Mouse (Mus musculus): ENCODE results near the gene Pramel1.
A peak's percentile ranks its signal among the peaks of the same experiment; 100 is the strongest.
"Not testable (repeated sequence)": the region's sequence is repeated elsewhere in the genome, so short reads cannot be mapped to it uniquely, and the experiment has no call there.

Gene Pramel1

DNA sequence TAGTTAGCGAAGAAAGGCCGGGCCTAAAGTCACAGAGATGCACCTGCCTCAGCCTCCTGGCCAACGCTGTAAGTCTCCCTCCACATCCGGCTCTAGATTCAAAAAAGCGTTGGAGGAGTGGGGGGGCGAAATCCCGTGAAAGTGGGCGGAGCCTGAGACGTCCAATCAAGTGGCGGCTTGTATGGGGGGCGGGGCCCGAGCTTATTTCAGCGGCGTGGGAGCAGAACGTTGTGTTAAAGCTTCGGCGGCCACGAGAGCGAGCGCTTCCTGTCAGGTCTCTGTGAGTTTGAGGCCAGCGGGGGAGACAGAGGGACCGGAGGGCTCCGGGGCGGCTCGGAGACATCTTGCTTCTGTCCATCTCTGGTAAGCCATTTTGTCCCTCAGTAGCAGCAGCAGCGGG lies at the start of gene Pramel1:
Pramel1 (plus strand) TSS at position 248 of the 400 bp plus-strand sequence.
- DNase-seq, result no peak

DNA sequence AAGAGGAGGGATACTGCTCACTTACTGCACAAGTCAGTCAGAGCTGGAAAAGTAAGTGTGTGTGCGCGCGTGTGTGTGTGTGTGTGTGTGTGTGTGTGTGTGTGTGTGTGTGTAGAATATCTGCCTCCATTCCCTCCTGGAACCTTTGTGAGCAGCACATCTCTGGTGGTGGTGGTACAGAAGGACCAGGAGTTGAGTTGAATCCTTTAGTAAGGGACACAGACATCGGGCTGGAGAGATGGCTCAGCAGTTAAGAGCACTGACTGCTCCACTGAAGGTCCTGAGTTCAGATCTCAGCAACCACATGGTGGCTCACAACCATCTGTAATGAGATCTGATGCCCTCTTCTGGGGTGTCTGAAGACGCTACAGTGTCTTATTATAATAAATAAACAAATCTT lies 48.7 kb upstream of the Pramel1 start:
- not testable (repeated sequence) for DNase-seq

DNA sequence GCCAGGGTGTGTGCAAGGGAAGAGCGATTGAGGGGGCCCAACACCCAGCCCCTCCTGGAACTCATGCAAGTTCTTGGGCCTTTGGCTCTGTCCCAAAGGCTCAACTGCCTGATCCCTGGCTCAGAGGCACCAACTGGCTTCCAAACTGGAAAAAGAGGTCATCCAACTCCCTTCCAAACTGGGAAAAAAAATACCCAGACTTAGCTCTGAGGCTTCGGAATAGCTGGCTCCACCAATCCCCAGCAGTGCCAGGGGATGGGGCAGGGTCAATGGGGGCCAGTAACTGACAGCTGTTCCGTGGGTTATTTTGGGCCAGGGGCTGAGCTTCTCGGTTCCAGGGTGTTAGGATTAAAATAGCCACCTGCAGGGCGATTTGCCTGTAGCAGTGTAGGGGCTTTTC lies 45.5 kb upstream of the Pramel1 start:
- peak; percentile 48 to 65 for DNase-seq

DNA sequence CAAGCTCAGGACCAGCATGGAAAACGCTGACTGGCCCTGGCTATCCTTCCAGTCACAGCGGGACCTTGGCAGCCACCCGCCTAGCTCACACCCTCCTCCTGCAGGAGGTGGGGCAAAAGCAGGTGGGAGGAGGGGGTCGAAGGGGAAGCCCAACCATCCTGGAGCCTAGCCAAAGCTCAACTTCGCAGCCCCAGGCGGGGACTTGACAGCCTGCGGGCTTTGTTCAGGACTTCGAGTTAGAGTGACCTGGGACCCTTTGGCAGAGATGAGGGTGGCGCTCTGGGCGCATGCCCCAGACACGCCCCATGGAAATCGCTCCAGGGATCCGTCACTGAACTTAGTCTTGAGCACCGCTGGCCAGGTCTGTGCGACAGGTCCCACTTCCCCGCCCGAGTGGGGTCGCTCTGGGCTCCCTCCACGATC lies 44.7 kb upstream of the Pramel1 start, which contains the start of gene Lrrc38:
Lrrc38 (plus strand) TSS at position 274 of the 423 bp plus-strand sequence.
- peak; percentile 89 to 92 for DNase-seq

DNA sequence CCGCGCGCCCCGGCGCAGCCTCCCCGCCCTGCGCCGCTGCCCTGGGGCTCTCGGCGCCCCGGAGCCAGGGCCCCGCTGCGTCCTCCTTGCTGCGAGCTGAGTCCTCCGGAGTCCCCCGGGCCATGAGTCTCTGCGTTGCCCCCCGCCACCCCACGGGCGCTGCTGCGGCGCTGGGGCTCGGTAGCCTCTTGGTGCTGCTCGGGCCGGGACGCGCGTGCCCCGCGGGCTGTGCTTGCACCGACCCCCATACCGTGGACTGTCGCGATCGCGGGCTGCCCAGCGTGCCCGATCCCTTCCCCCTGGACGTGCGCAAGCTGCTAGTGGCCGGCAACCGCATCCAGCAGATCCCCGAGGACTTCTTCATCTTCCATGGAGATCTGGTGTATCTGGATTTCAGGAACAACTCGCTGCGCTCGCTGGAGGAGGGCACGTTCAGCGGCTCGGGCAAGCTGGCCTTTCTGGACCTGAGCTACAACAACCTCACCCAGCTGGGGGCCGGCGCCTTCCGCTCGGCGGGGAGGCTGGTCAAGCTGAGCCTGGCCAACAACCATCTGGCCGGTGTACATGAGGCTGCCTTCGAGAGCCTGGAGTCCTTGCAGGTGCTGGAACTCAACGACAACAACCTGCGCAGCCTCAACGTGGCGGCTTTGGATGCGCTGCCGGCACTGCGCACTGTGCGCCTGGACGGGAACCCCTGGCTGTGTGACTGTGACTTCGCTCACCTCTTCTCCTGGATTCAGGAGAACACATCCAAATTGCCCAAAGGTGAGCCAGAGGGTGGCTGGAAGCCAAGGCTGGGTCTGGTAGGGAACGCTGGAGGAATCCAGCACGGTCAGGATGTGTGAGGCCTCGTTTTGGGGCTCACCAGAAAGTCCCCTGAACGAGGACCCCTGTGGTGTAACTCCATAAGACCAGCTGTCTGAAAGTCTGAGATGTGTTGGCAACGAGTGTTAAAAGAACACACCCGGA lies 43.9 kb upstream of the Pramel1 start:
- DNase-seq, result peak; percentile 58 to 64

DNA sequence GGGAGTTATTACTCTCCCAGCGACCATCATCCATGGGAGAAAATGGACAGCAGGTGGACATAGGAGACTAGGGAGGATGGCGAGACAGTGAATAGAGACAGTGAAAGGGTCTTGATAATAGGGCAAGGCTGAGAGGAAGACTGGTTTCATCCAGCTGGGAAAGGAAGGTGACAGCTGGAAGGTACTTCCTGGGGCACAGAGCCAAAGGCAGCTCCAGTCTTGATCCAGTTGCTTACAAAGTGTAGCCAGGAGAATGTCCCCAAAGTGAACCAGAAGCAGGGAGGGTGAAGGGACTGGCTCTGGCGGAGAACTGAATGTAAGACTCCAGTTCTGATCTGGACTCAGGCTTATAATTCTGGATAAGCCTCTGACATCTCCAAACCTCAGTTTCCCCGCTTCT lies 41.9 kb upstream of the Pramel1 start:
- DNase-seq, result no peak

DNA sequence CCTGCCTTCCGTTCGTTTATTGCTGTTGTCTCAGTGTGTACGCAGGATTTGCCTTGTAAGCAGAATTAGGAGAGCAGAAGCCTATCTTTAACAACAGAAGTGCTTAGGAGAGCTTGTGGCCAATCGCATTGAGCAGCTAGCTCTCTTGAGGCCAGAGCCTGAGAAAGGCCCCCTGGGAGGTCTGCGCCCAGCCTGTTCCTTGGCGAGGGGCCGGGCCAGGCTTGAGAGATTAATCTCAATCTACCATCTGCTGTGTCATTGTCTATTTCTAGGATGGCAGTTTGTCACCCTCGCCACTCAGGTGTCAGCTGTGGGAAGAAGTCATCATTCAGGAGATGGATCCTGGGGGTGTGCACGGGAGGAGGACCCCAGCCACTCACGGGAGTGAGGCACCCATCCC lies 32.7 kb upstream of the Pramel1 start:
- peak; percentile 63 to 72 for DNase-seq

DNA sequence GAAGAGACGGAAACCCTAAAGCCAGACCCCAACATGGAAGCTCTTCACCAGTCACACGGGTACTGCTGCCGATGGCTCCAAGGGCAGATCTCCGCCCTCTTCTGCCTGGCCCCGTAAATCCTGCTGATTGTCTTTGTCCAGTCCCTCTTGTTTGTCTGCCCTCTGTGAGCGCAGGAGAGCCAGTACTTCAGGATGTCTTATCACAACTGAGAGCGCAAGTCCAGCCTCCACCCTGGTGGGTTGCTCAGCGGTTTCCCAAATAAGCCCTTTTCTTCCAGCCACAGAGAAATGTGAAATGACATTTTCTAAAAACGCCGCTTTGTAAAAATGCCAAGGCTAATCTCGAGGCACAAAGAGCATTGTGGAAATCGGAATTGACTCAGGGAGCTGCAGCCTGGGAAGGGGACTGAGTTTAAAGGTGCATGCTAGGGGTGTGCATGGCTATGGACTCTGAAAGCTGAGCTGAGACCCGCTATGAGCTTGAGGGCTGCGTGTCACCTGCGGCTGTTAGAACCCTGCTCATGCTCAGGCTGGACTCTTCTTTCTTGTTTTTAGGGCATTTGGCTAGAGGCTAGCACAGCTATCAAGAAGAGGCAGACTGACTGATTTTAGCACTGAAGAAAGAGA lies 27.7 kb upstream of the Pramel1 start:
- no peak for DNase-seq

DNA sequence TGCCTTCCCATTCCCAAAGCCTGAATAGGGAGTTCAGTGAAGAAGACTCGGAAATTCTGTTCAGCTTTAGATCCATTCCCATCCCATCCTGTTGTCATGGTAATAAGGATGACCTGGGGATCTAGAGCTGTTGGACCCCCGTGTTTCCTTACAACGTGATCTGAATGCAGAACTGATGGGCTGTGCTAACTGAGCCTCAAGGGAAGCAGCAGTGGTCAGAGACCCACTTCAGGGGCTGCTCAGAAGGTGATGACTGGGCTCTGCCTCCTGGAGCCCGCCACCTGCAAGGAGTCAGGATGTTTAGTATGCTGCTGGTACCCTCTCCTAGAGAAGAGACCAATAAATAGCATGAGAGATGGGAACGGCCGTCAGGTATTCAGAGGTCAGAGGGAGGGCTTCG lies 14.7 kb upstream of the Pramel1 start:
- DNase-seq, result no peak

DNA sequence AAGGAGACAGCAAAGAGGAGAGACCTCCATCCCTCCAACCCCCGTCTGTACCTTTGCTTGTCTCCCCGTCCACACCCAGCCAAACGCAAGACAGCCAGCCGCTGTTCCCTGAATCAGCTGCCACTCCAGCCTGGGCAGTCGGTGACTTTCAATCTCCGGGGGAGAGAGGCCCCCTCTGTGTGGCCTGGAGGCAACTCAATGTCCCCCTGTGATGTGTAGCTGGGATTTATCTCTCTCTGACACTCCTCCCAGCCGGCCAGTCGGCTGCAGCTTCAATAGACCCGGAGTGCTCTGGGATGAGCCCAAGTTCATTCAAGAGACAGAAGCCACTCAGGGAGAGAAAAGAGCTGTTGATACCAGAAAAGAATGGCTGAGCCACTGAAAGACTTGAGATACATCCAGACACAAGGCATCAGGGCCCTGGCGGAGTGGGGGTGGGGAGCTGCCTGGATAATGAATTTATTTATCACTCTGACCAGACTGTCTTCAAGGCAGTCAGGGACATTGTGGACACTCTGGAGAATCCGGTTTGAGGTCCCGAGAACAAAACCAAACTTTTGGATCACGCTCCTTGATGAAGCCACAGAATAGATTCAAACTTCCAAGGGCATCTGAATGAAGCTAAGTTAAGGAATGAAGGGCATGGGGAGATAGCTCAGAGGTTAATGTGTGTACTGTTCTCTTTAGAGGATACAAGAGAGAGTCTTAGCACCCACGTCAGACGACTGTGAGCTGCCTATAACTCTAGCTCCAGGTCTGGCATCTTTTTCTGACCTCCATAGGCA lies 14.1 kb upstream of the Pramel1 start:
- DNase-seq, result peak; percentile 48 to 60

DNA sequence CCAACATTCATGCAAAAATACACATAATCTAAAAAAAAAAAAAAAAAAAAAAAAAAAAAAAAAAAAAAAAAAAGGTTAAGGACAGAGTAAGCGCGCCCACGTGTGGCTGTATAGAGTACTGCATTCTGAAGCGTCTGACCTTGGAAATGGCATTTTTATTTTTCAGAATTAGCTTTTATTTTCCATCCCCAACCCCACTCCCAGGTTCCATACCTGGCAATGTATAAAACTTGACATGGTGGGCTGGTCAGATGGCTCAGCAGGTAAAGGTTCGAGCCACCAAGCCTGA lies 13.6 kb upstream of the Pramel1 start:
- peak; percentile 76 to 84 for DNase-seq

DNA sequence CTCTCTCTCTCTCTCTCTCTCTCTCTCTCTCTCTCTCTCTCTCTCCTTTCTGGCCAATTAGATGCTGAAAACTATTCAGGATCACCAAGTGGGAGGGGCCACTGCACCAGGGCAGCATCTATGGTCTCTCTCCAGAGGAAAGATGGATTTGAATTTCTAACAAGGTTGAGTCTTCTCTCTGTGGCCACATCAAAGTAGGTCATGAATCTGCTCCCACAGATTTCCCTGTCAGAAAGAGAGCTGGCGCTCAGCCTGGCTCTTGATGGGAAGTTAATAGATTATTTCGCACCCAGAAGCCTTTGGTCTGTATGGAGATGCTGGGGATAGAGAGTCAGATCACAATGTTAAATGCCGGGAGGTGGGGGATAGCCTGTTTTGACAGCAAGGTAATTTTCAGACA lies 12.1 kb upstream of the Pramel1 start:
- DNase-seq, result peak; percentile 72 to 73

DNA sequence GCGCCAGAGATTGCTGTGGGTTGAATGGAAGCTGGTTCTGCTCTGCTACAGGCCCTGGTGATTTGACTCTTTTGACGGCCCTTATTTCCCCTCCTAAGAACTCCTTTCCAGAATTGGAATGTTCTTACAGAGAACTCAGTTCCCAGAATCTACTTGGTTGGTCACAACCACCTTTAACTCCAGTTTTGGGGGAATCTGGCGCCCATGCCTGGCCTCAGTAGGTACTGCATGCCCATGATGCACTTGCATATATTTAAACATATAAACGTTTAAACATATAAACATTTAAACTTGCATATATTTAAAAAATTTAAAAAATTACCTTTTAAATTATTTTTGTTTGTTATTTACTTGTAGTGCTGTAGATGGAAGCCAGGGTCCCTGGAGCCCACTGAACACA lies 10.6 kb upstream of the Pramel1 start:
- peak; percentile 40 to 61 for DNase-seq

DNA sequence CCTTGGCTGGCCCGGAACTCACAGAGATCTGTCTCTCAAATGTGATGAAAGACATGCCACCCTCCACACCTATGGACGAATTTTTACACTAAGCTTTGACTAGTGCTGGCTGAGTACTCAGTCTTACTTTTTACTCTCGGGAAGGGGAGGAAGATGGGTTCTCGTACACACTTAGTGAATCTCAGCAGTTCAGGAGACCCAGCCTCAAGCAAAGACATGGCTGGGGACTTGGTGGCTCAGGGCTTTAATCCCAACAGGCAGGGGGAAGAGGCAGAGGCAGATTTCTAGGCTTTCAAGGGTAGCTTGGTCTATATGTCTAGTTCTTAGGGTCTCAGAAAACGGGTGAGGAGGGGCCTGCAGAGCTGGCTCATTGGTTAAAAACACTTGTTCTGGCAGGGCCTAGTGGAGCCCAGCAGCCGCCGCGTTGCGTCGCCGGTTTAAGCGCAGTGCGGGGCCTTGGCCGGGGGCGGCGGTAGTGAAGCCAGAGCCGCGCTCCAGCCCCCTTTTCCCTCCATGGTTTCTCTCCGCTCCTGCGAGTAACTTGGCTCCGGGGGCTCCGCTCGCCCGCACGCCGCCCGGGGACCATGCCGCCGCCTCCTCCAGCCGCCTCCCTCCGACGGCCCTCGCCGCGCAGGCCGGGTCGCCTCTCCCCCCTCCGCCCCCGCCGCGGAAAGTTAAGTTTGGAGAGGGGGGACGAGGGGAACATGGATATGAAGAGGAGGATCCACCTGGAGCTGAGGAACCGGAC lies 5.1 kb upstream of the Pramel1 start:
- peak; percentile 66 to 67 for DNase-seq

DNA sequence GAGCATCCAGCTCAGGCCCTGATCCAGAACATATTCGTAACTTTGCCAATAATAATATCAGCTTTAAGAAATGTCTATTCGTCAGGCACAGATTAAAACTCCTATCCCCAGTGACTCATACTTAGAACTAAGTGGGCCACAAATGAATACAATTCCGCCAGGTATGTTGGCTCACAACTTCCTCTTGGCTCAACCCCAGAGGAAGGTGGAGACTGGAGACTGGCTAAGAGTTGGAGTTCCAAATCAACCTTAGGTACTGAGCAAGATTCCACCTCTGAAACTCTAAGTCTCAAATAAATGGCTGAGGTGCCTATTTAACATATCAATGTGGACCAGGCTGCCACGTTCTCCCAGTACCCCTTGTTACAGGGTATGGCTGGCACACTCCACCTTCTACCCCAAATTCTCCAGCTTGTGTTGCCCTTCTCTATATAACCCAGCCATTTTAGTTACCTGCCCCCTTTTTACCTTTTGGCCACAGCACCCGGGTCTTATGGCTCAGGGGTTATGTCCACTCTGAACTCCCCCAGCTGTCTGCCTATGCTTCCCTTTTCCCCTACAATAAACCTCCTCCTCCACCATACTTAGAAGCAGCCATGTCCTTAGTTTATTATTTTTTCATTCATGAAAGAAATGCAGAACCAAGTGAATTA lies 17.5 kb downstream of the Pramel1 start:
- peak; percentile 46 to 53 for DNase-seq

DNA sequence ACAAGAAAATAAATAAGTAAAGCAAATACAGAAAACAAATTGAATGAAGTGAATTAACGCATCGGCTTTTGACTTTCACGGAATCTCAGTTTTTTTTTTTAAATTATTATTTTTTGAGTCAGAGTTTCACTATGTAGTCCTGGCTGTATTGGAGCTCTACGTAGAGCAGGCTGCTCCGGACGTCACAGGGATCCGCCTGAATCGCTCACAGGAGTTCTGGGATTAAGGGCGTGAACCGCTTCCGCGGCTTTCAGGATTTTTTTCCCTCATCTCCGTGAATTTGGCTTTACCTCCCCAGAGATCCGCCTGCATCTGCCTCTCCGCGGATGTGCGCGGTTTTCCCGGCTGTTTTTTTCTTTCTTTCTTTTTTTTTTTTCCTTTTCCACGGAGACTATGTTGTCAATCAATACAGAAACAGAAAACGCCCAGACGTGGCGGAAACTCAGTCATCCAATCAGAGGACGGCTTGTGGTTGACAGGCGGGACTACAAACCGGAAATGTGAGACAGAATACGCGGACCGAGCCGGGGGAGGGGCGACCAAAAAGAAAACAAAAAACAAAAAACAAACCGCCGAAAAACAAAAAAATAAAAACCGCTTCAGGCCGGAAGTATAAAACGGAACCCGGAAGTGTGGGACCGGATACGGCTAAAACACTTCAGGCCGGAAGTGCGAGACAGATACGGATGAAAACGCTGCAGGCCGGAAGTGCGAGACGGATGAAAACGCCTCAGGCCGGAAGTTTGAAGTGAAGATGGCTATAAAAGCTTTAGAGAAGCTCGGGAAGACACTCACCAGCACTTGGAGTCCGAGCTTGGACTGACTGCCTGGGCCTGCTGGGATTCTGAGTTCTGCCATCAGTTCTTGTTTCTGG lies 18.2 kb downstream of the Pramel1 start, which contains the start of gene Pramef8:
Pramef8 (plus strand) TSS at position 208 of the 874 bp plus-strand sequence.
- DNase-seq, result peak; percentile 94

DNA sequence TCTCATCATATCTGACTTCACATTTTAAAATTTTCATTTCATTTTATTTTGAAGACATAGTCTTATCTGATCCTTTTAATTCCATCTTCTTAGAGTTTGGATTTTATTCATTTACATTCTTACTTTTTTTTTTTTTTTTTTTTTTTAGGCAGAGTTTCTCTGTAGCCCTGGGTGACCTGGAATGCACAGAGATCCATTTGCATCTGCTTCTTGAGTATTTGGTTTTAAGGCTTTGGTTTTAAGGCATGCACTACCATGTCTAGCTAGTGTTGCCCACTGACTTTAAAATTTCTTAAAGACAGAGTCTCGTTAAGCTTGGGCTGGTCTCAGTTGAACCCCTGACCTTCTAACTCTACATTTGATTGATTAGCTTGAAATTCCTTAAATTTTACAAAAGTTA lies 19.4 kb downstream of the Pramel1 start:
- DNase-seq, result no peak

DNA sequence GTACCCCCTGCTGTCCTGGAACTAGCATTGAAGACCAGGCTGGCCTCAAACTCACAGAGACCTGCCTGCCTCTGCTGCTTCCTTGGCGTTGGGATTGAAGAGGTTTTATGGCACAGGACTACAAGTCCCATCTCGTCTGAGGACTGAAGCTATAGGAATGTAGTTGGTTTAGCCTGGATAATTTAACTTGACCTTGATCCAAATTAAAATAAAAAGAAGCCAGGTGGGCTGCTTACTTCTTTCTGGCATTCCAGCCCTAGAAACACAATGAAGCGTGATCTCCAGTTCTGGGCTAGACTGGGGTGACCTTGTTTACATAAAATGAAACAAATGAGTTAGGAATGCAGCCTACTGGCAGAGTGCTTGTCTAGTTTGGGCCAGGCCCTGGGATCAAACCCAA lies 19.9 kb downstream of the Pramel1 start:
- peak in 1 of 2 experiments; percentile 9 for DNase-seq

DNA sequence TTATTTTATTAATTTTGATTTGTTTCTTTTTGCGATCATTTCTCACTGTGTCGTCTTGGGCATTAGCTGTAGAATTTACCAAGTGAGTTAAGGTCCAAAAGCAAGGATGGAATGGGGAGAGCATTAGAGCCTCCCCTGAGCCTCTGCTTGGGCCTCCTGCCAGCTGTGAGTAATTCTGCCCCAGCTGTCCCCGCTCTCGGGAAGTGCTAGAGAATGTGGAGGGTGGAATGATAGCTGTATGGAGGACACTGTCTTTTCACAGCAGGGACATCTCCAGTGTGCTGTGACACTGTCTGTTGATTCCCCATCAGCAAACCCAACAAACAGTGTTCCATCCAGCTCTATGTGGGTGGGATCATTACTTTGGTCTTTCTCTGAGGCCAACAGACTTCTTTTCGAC lies 32.5 kb downstream of the Pramel1 start:
- not testable (repeated sequence) for DNase-seq
